Mouse (Mus musculus) cerebellum, postnatal 14 days (tissue): ENCODE results near the gene E2f3.

Experiments used
- DNase-seq, 2 experiments: peaks; one replicate each; pipeline ENCODE4 v3.0.0; 2021; ENCODE audit warnings: mixed read lengths in 2 of 2

E2f3 gene

GRCm38 (mm10) chr13:29985855-29986755 is at the start of gene E2f3:
E2f3 (minus strand) TSS chr13:29986063.
- peak; percentile 99 for DNase-seq

- no peak for DNase-seq
Measured at GRCm38 (mm10) chr13:30034540-30034939, 48.7 kb upstream of the E2f3 start.

GRCm38 (mm10) chr13:30031684-30032335 is 45.9 kb upstream of the E2f3 start:
- peak; percentile 51 to 52 for DNase-seq

DNA sequence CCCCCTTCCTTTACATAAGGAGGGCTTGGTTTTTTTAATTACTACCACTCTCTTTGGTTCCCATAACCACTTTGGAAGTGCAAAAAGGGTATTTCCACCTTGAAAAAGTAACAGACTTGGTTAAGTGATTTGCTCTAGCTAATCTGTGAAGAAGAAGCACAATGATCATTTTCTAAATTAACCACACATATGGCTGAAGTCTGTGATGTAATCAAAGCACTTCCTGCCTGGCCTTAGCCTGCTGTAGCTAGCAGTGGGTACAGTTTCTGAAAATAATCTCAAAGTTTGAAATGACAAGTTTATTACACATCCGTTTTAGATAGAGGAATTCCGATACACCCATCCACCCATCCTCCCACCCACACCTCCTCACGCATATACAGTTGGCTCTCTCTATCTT is 42.0 kb upstream of the E2f3 start:
- DNase-seq, result no peak

DNA sequence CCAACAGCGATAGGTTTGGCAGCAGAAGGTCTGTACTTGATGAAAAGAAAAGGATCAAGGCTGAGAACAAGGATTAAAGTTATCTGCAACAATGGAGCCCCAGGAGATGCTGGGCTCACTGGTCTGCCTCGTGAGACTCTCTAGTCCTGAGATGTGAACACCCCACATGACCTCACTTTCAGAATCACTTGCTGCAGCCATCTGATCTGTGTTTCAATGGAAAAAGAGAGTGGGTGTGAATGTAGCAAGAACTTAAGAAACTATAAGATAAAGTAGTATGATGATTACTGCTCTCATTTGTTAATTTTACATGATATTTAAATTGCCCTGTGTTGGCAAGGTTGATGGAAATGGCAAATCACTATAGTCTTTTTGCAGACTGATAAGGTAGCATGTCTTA is 36.6 kb upstream of the E2f3 start:
- no peak for DNase-seq

DNA sequence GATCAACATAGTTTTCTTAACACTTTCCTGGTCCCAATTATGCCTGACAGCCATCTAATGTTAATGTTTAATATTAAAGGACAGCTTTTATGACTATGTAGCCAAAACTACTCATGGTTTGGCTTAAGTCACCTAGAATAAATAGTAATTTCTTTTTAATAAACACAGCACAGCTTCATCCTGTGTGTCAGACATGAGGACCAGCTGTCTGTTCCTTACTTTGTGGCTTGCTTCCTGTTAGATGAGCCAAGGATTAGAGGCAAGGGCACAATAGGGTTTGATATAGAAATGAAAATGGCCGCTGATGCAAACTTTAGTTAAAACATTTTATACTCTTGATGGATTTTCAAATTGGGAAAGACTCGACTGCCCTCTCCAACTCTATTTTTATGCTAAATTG is 32.7 kb upstream of the E2f3 start:
- no peak for DNase-seq

- peak in 1 of 2 experiments; percentile 28 for DNase-seq
Measured at GRCm38 (mm10) chr13:30017611-30018010, 31.7 kb upstream of the E2f3 start.

DNA sequence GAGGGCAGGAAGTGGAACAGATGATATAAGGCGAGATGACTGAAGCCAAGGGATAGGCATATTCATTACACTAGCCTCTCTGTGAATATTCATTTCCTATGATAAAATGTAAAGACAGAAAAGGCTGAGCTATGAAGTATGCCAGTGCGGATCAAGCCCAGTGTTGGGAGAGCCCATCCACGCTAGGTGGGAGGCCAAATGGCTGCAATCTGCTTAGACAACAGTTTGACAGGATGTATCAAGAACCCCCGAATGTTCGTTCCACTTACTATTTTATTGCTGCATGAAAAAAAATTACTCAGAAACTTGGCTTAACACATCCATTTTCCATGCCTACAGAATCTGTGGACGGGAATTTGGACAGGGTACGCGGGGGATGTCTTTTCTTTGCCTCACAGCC is 28.7 kb upstream of the E2f3 start:
- no peak for DNase-seq

- no peak for DNase-seq
Measured at GRCm38 (mm10) chr13:30012226-30012625, 26.4 kb upstream of the E2f3 start.

DNA sequence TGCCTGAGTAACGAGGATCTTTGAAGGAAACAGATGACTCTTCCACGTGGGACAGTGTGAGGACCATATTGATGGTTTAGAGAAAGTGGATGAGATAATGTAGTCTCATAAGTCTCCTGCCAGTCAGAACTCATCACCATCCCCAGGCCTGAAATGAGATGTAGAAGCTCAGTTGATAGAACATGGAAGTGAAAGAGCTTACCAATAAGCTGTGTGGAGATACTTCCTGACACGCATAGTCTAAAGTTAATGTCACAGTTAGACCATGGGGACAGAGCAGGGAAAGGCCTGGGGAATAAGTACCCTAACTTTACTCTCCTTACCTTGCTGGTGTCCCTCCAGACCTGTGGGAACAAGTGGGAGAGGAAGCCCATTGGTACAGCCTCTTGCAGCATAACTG is 22.9 kb upstream of the E2f3 start:
- no peak for DNase-seq

DNA sequence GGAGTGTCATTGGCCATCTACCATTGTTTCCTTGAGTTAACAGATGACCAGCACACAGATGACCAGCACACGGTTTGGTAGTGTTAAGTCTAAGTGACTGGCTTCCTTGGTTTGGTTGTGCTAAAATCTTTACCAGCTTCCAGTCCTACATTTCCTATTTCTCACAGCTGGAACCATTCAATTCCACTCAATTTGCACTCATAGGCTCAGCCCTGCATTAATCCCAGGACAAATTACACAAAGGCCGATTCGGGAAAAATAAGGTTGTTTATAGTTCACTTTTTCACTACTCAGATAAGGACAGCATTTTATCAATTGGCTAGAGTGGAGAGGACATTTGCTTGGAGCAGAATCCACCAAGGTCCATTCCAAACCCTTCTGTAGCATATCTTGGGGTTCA is 19.6 kb upstream of the E2f3 start:
- DNase-seq, result no peak

DNA sequence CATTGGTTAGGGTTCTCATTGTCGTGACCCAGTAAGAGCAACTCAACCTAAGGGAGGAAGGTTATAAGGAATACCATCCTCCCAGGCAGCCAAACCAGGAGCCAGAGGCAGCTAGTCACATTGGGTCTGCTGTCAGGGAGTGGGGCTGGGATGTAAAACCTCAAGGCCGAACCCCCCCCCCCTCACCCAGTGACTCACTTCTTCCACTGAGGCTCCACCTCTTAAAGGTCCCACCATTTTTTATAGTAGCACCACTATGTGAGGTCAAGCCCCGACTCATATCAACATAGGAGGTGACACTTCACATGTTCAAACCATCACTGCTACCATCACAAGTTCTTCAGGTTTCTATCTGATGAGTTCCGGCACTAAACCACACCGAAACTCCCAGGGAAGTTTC is 19.0 kb upstream of the E2f3 start:
- DNase-seq, result no peak

DNA sequence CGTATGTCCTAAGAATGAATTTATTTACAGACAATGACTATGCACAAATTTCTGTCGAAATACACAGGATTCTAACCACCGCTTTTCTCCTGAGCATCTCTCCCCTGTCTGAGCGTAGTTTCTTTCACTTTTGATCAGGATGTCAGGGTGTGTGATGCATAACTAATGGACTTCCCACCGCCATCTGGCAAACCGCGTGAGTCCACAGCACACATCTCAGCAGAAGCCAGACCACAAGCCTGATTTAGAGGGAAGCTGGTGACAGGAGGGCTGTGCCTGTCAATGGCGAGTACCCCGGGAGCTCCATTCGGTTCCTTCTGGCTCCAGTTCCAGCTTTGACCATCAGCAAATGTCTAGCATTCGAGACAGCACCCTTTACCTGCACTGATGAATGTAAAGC is 17.3 kb upstream of the E2f3 start:
- DNase-seq, result peak; percentile 85 to 90

GRCm38 (mm10) chr13:30001041-30001440 is 15.2 kb upstream of the E2f3 start:
- DNase-seq, result no peak

DNA sequence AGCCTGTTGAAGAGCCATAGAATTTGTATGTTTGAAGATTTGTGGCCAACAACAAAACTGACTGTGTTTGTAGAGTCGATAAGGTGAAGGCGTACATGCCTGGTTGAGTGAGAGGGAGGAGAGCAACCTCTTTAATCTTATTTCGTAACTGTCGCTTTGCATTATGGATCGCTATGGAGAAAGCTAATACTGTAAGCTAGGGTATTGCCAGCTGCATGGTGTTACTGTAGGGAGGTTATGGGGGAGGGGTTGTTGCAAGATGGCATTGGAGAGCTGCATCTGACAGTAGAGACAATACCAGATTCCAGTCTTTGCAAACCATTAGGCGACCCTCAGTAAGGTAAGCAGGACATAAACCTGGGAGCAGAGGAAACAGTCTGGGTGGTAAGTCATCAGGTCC is 2.1 kb upstream of the E2f3 start:
- DNase-seq, result no peak

GRCm38 (mm10) chr13:29986756-29987120 is 875 bp upstream of the E2f3 start:
- no peak for DNase-seq

GRCm38 (mm10) chr13:29985101-29985854 is 585 bp downstream of the E2f3 start:
- peak; percentile 51 to 53 for DNase-seq

DNA sequence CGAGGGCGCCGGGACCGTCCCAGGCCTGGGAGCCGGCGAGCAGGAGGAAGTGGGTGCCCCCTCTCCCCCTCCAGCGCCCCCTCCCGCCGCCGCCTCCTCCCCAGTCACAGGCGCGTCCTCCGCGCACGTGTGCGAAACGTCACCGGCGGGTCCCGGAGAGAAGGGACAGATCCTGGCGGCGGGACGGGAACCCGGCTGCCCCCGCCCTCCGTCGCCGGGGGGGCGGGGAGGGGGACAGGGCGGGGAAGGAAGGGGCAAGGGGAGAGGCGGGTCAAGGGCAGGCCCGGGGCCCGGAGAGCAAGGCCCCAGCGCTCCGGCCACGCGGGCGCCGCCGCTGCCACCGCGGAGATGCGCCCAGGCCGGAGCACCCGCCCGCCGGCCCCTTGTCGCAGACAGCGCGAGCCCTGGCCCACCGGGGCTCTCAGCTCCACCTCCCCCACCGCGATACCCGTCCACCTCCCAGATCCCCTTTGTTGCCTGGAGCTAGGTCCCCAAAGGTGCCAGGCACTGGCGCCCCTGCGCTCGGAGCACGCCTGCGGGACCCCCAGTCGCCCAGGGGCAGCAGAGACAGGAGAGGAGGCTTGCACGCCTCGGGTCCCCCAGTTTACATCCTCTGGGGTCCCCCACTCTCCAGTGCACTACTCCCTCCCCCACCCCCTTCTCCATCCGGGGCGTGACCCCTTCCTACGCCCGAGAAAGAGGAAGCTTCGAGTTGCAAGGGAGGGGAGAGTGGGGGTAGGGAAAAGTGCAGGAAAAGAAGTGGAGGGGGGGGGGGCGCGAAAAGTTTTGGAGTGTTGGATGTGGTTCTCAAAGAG is 1.4 kb downstream of the E2f3 start:
- DNase-seq, result peak; percentile 82 to 84

DNA sequence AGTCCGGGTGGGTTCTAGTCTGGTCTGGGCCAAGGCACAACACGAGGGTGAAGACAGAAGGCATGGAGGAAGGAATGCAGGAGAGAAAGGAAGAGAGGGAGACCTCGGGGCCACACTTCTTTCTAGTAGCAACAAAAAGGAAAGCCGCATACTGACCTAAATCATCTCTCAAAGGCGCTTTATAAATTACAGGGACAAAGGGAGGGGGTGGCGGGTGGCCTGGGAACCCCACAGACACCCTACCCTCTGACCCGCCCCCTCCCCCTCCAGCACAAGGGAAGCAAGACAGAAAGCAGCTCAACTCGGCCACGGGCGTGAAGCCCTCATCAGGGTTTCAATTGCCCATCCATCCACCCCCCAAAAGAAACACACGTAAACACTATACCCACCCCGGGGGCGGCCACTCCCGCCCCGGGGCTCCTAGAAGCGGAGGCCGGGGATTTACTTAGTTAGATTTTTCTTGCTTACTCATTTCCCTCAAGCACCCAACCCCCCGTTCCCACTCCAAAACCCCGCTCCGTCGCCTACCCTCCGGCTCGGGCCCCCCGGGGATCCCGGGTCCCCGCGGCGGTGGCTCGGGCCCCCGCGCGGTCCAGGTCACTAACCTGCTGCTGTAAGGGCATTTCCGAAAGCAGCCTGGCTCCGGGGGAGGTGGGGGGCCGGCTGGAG is 2.2 kb downstream of the E2f3 start:
- peak in 1 of 2 experiments; percentile 57 for DNase-seq

DNA sequence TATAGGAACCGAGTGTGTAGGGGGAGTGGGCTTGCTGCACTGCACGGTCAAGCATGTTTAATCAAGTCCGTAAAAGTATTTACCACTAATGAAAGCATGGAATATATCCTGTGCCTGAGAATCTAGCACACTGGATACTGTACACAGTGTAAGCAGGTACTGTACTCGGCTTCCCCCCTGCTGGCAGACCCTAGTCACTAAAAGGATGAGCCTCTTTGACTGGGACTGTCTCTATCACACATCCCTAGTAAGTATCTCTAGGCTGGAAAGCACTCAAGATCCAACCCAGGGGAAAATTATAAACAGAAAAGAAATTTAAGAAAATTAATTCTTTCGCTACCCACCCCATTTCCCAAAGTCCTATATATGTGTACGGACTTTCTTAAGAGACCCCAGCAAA is 2.8 kb downstream of the E2f3 start:
- DNase-seq, result peak; percentile 64 to 72

GRCm38 (mm10) chr13:29982400-29982799 is 3.5 kb downstream of the E2f3 start:
- no peak for DNase-seq

DNA sequence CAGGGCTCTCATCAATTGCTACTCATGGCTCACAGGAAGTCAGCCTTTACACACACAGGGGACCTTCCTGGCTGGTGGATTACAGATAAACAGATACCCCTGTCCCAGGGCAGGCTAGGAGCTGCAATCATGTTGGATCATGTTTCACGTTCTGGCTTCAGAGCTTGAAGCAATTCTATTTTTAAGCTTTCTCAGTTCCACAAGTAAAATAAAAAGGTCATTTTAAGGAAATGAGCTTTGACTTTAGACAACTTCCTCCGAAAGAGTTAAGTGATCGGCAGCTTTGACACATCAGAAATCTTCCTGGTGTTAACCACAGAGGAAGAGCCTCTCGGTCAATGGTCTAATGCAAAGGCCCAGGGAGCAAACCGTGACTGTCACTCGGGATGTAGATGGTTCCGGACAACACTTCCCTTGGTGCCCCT is 6.7 kb downstream of the E2f3 start:
- no peak for DNase-seq
